Mouse (Mus musculus): ENCODE data around the gene Ncl. TPM values are rescaled to one million over a fixed set of nuclear protein-coding genes. Genes with fewer than 3 reads are reported as not detected.

Gene Ncl
- polyA plus RNA-seq, 1 experiment from 2014 or later: 366 TPM

DNA sequence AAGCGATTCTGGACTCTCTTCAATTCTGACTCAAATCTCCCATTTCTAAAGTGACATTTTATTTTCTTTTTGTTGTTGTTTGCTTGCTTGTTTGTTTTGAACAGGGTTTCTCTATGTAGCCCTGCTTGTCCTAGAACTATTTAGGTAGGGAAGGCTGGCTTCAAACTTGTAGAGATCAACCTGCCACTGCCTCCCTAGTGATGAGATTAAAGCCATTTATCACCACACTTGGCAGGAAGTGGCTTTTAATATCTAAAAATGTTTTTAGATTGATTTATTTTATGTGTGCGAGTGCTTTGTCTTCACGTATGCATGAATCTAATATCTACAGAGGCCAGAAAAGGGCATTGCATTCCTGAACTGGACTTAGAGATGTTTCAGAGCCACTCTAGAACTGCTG is 34.0 kb upstream of the Ncl start:
- Histone ChIP-seq H3K27ac (replicated peaks) (no peak overlapping the region), H3K4me1 (0 out of 2 replicates have a peak, but pooled peaks cover 2% of the 10 kb centered on the region), H3K27me3 (no peaks in the 10 kb centered on the region), H3K9ac (no peak overlapping the region), H3K9me3 (replicated peaks) (no peaks in the 10 kb centered on the region), H3K4me3 (replicated peaks) (no peak overlapping the region), H3K4me2 (replicated peaks) (no peak overlapping the region), H3K36me3 (no peaks in the 10 kb centered on the region)
- ATAC-seq (ENCODE audit: insufficient number of reproducible peaks, low FRiP score, low TSS enrichment, low read depth): no peak
- WGBS: 89% methylated on average over 3 of the region's 3 CpGs

DNA sequence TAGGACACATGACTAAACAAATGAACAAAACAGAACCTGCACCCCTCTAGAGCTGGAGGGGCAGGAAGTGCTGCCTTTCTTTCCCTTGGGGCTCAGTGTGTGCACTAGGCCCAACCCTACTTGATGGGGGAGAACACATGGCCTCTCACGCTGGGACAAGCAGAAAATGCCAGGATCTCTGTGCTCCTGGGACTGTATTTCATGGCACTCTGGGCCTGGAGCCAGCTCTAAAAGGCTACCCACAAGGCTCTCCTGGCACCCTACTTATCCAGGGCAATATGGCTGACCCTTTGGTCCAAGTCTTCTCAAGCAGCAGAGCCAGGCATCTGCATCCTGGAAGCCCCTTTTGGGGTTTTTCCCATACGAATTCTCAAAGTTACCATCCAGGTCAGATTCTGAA is 32.2 kb upstream of the Ncl start:
- no peak overlapping the region for H3K27ac ChIP-seq (replicated peaks)
- H3K9me3 ChIP-seq (replicated peaks): no peaks in the 10 kb centered on the region
- H3K9ac ChIP-seq: no peak overlapping the region
- no peaks in the 10 kb centered on the region for H3K4me1 ChIP-seq
- H3K36me3 ChIP-seq: no peaks in the 10 kb centered on the region
- H3K4me3 ChIP-seq (replicated peaks): no peak overlapping the region
- ATAC-seq (ENCODE audit: insufficient number of reproducible peaks, low FRiP score, low TSS enrichment, low read depth): no peak
- WGBS: 36% methylated on average over 2 of the region's 2 CpGs
- no peak overlapping the region for H3K4me2 ChIP-seq (replicated peaks)
- no peaks in the 10 kb centered on the region for H3K27me3 ChIP-seq

DNA sequence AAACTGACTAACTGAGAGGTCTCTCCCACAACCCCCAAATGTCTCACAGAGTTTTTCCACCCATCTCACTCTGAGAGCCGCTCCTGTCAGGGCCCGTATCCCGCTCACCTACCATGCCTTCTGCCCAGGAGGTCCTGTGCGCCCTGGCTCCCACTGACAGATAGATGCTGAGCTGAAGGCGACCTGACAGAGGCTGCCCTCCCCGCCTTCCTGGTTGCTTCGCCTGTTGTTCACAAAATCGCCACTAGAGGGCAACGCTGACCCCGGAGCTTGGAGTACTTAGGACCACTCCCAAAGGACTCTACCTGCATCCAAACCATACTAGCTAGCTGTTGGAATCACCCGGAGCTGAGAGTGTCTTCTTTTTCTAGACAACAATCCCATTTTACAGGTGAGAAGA is 30.0 kb upstream of the Ncl start:
- no peaks in the 10 kb centered on the region for H3K36me3 ChIP-seq
- no peaks in the 10 kb centered on the region for H3K9me3 ChIP-seq (replicated peaks)
- H3K27me3 ChIP-seq: no peaks in the 10 kb centered on the region
- no peaks in the 10 kb centered on the region for H3K4me1 ChIP-seq
- H3K4me3 ChIP-seq (replicated peaks): no peak overlapping the region
- no peak overlapping the region for H3K9ac ChIP-seq
- no peak overlapping the region for H3K4me2 ChIP-seq (replicated peaks)
- 2% methylated on average over 11 of the region's 11 CpGs for WGBS
- no peak overlapping the region for H3K27ac ChIP-seq (replicated peaks)
- no peak for ATAC-seq (ENCODE audit: insufficient number of reproducible peaks, low FRiP score, low TSS enrichment, low read depth)

DNA sequence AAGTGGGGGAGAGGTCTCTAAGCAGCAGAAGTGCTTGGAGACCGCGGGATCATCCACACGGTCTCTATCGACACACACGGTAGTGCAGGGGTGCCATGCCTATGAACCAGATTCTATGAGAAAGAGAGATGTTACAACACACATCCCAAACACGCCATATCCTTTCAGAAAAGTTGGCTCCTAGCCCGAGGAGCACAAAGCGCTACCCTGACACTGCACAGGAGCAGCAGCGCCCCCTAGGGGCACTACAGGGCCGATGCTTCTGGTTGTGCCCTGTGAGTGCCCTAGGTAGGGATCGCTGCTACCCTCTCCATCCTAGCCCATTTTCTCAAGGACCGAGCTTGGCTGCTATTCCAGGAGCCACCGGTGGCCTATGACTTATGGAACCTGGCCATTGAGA is 21.8 kb upstream of the Ncl start:
- Histone ChIP-seq H3K4me3 (replicated peaks) (no peak overlapping the region), H3K4me1 (peaks cover 31% of the 10 kb centered on the region), H3K27me3 (no peaks in the 10 kb centered on the region), H3K4me2 (replicated peaks) (no peak overlapping the region; the same call in 1 of the 2 replicates), H3K9me3 (replicated peaks) (no peaks in the 10 kb centered on the region), H3K27ac (replicated peaks) (no peak overlapping the region), H3K36me3 (no peaks in the 10 kb centered on the region), H3K9ac (no peak overlapping the region)
- 35% methylated on average over 13 of the region's 13 CpGs for WGBS
- ATAC-seq (ENCODE audit: insufficient number of reproducible peaks, low FRiP score, low TSS enrichment, low read depth): no peak

DNA sequence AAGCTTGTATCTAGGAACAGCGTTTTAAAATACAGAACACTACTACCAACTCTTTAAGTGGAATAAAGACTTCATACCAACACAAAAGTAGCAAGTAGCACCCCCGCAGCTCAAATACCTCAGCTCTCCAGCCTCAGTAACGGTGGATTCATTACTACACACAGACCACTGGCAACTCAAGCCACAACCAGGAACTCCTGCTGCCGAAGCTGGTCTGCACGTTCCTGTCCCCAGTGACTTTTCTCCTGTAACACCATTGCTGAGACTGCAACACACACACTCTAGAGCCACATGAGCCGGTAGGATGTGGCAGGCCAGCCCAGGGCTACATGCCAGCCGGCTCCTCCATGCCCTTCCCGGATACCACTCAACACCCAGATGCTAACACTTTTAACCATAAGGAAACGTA is 20.0 kb upstream of the Ncl start:
- Histone ChIP-seq H3K4me1 (peaks cover 31% of the 10 kb centered on the region), H3K36me3 (no peaks in the 10 kb centered on the region), H3K9me3 (replicated peaks) (no peaks in the 10 kb centered on the region), H3K4me3 (replicated peaks) (no peak overlapping the region), H3K4me2 (replicated peaks) (0 out of 2 replicates have a peak overlapping the region, but pooled peaks have one; percentile 0), H3K27me3 (no peaks in the 10 kb centered on the region), H3K9ac (no peak overlapping the region), H3K27ac (replicated peaks) (peak overlapping the region; percentile 75)
- 42% methylated on average over 9 of the region's 9 CpGs for WGBS
- 0 out of 2 replicates have a peak, but pooled peaks have one; percentile 29 for ATAC-seq (ENCODE audit: insufficient number of reproducible peaks, low FRiP score, low TSS enrichment, low read depth)

DNA sequence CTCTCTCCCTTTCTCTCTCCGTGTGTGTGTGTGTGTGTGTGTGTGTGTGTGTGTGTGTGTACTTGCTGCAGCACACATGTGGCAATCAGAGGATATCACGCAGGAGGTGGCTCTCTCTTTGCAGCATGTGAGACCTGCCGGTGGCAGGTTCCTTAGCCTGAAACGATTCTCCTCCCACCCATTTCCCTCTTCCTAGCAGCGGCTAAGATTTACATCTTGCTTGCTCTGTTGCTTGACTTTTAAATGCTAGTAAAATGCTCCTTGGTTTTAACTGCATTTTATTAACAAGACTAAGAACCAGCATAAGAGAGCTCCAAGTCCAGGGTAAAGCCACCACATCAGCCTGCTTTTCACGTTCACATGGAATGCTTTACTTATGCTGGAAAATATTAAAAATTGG is 19.5 kb upstream of the Ncl start:
- Histone ChIP-seq H3K9me3 (replicated peaks) (no peaks in the 10 kb centered on the region), H3K4me2 (replicated peaks) (no peak overlapping the region), H3K27me3 (no peaks in the 10 kb centered on the region), H3K27ac (replicated peaks) (peak overlapping the region; percentile 75; the same call in 1 of the 2 replicates), H3K4me3 (replicated peaks) (no peak overlapping the region), H3K4me1 (peaks cover 31% of the 10 kb centered on the region), H3K36me3 (no peaks in the 10 kb centered on the region), H3K9ac (no peak overlapping the region)
- ATAC-seq (ENCODE audit: insufficient number of reproducible peaks, low FRiP score, low TSS enrichment, low read depth): no peak
- 27% methylated on average over 6 of the region's 6 CpGs for WGBS

DNA sequence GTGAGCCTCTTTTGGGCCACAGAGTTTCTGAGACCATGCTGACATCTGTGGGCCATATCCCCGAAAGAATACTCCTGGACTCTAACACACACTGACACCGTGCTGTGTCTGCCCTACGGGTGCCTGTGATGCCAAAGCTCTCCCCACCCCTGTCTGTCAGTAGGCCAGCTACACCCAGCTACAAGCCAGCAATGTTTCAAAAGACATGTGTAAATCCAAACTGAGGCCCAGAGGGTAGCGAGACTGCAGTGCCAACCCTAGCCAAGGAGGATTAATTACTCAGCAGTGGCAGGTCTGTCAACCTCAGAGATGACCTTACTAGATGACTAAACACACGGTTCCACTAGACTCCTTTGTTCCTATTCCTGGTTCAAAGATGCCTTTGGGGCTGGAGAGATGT is 17.2 kb upstream of the Ncl start:
- H3K4me2 ChIP-seq (replicated peaks): no peak overlapping the region
- H3K27ac ChIP-seq (replicated peaks): no peak overlapping the region
- 64% methylated on average over 5 of the region's 5 CpGs for WGBS
- H3K9me3 ChIP-seq (replicated peaks): no peaks in the 10 kb centered on the region
- no peaks in the 10 kb centered on the region for H3K27me3 ChIP-seq
- ATAC-seq (ENCODE audit: insufficient number of reproducible peaks, low FRiP score, low TSS enrichment, low read depth): no peak
- no peak overlapping the region for H3K4me3 ChIP-seq (replicated peaks)
- H3K36me3 ChIP-seq: no peaks in the 10 kb centered on the region
- H3K9ac ChIP-seq: no peak overlapping the region
- peaks cover 31% of the 10 kb centered on the region for H3K4me1 ChIP-seq

DNA sequence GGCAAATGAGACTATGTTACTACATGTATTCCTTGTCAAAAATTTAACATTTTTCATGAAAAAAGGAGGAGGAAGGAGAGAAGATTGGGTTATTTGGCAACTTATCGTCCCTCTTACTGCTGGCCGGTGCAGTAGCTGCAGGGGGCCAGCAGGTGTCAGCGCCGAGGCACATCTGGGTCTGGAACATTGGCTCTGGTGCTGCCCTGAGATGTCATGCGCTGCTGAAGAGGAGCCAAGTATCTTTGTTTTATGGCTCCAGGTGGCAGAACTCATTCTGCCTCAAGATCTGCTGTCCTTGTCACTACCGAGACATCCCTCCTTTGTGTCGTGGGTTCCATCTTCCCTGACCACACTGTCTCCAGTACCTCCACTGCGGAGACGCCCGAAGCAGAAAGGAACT is 12.8 kb upstream of the Ncl start:
- H3K4me2 ChIP-seq (replicated peaks): no peak overlapping the region
- peaks cover 3% of the 10 kb centered on the region; the same call in 1 of the 2 replicates for H3K4me1 ChIP-seq
- no peaks in the 10 kb centered on the region for H3K36me3 ChIP-seq
- no peaks in the 10 kb centered on the region for H3K27me3 ChIP-seq
- no peak overlapping the region for H3K9ac ChIP-seq
- no peak overlapping the region for H3K27ac ChIP-seq (replicated peaks)
- H3K9me3 ChIP-seq (replicated peaks): no peaks in the 10 kb centered on the region
- H3K4me3 ChIP-seq (replicated peaks): no peak overlapping the region
- no peak for ATAC-seq (ENCODE audit: insufficient number of reproducible peaks, low FRiP score, low TSS enrichment, low read depth)
- 49% methylated on average over 10 of the region's 10 CpGs for WGBS

DNA sequence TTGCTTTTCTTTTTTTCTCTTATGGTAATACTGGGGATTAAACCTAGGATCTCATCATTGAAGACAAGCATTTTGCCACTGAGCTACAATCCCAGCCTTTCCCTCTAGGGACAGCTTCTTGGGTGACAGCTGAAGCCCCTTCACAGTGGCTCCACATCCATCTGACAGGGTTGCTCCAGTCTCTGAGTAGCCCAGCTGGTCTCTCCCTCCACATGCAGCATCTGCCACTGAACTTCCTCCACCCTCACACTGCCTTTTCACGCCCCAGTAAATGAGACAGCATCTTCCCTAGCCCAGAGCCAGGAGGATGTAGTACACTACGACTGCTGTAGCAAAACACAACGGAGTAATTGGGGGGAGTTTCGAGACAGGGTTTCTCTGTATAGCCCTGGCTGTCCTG is 8.9 kb upstream of the Ncl start:
- no peaks in the 10 kb centered on the region for H3K36me3 ChIP-seq
- no peaks in the 10 kb centered on the region for H3K27me3 ChIP-seq
- no peaks in the 10 kb centered on the region for H3K9me3 ChIP-seq (replicated peaks)
- no peak overlapping the region for H3K4me2 ChIP-seq (replicated peaks)
- H3K4me1 ChIP-seq: no peaks in the 10 kb centered on the region; the same call in 1 of the 2 replicates
- WGBS: 73% methylated on average over 4 of the region's 4 CpGs
- no peak overlapping the region for H3K9ac ChIP-seq
- no peak overlapping the region for H3K4me3 ChIP-seq (replicated peaks)
- no peak for ATAC-seq (ENCODE audit: insufficient number of reproducible peaks, low FRiP score, low TSS enrichment, low read depth)
- no peak overlapping the region for H3K27ac ChIP-seq (replicated peaks)

DNA sequence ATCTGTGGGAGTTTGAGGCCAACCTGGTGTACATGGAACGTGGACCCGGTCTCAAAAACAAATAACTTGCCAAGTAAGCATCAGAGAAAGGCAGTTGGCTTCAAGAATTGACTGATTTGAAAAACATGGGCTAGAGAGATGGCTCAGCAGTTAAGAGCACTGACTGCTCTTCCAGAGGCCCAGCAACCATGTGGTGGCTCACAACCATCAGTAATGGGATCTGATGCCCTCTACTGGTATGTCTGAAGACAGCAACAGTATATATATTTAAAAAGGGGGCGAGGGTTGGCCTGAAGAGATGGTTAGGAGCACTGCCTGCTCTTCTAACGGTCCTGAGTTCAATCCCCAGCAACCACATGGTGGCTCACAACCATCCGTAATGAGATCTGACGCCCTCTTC is 4.5 kb upstream of the Ncl start:
- ATAC-seq (ENCODE audit: insufficient number of reproducible peaks, low FRiP score, low TSS enrichment, low read depth): no peak
- 17% methylated on average over 6 of the region's 6 CpGs for WGBS
- Histone ChIP-seq H3K4me2 (replicated peaks) (no peak overlapping the region), H3K9me3 (replicated peaks) (no peaks in the 10 kb centered on the region), H3K27me3 (no peaks in the 10 kb centered on the region), H3K27ac (replicated peaks) (no peak overlapping the region), H3K9ac (no peak overlapping the region), H3K36me3 (no peaks in the 10 kb centered on the region), H3K4me3 (replicated peaks) (no peak overlapping the region), H3K4me1 (peaks cover 11% of the 10 kb centered on the region)

DNA sequence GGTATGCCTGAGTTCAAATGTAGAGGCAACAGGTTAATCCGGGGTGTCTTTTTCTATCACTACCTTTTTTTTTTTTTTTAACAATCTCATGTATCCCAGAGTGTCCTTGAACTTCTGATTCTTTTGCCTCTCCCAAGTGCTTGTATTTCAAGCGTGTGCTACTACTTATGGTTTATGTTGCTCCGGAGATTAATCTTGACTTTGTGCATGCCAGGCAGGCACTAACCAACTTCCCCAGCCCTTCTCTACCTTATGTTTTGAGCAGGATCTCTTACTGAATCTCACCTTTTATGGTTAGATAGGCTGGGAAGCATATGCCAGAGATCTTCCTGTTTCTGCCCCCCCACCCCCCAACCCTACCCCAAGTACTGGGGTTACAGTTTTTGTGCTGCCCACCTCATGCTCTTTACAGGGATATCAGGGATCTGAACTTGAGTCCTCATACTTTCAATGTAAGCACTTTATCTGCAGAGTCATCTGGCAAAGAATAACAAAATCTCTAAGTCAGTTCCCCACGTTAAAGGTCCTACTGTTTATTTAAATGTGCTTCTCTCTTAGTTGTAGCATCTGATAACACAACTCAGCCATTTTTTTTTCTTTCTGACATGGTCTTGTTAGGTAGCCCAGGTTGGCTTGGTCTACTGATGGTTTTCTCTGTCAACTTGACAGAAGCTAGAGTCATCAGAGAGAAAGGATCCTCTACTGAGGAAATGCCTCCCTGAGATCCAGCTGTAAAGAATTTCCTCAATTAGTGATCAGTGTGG is 2.8 kb upstream of the Ncl start:
- peaks cover 14% of the 10 kb centered on the region for H3K4me1 ChIP-seq
- ATAC-seq (ENCODE audit: insufficient number of reproducible peaks, low FRiP score, low TSS enrichment, low read depth): no peak
- no peak overlapping the region for H3K9ac ChIP-seq
- no peaks in the 10 kb centered on the region for H3K9me3 ChIP-seq (replicated peaks)
- H3K4me3 ChIP-seq (replicated peaks): no peak overlapping the region
- H3K27me3 ChIP-seq: no peaks in the 10 kb centered on the region
- peaks cover 6% of the 10 kb centered on the region for H3K36me3 ChIP-seq
- no peak overlapping the region for H3K27ac ChIP-seq (replicated peaks)
- WGBS: 81% methylated on average over 4 of the region's 4 CpGs
- H3K4me2 ChIP-seq (replicated peaks): no peak overlapping the region

DNA sequence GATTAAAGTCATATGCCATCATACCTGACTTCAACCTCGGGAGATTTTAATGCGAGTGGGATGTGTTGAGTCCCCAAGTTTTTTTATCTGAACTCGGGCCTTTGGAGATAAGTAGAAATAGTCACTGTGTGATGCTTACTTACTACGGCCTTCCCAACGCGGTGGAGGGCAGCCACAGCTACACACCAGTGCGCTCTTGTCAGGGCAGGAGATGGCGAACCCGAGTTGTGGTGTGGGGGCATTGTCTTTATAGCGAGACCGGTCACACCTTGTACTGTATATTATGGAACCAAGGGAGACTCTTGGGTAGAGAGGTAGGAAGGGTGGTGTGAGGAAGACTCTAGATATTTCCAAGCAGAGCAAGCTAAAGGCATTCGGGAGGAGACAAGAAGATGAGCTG is 1.2 kb upstream of the Ncl start:
- WGBS: 16% methylated on average over 12 of the region's 12 CpGs
- peak overlapping the region; percentile 60 for H3K9ac ChIP-seq
- H3K27ac ChIP-seq (replicated peaks): peak overlapping the region; percentile 86; the same call in 1 of the 2 replicates
- ATAC-seq (ENCODE audit: insufficient number of reproducible peaks, low FRiP score, low TSS enrichment, low read depth): no peak
- H3K4me2 ChIP-seq (replicated peaks): peak overlapping the region; percentile 65
- H3K36me3 ChIP-seq: peaks cover 20% of the 10 kb centered on the region
- H3K4me1 ChIP-seq: peaks cover 14% of the 10 kb centered on the region
- no peaks in the 10 kb centered on the region for H3K9me3 ChIP-seq (replicated peaks)
- H3K27me3 ChIP-seq: no peaks in the 10 kb centered on the region
- peak overlapping the region; percentile 97 for H3K4me3 ChIP-seq (replicated peaks)
